Mouse (Mus musculus): ENCODE measurements at regions not wholly inside any gene's neighbourhood (a gene's known extent, or its start where the extent isn't known, plus 50 kb on each side); places are given as distances from the start of the nearest gene placed in this dataset.

DNA sequence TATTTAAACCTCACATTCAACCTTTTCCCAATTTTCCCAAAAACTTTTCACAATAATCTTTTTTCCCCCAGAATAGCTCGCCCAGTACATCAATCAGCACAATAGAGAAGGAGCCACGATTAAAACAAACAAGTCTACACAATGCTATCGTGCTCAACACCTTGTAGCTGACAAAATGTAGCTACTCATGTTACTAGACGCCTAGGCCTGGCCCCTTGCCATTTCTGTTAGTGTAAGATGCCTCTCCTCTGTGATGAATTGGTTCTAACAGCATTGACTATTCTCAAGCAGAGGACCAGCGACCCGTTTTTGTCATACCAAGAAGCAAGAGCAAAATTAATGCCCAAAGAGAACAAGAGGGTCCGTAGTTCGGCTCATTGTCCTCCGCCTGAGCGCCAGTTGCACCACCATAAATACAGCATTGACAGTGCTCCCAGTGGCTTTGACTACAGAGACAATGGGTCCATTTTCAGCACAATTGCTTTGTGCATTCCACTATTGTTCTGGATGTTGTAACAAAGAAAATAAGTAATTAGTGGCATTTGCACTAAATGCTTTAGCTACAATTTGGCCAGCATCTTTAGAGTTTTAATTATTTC lies 578.7 kb upstream of the Igfbp7 start:
- no peak for TF ChIP-seq POLR2A (IDR thresholded peaks at IDR 0.05; ENCODE audit: insufficient read depth, low read length)
- TF ChIP-seq EP300 (IDR thresholded peaks at IDR 0.05; ENCODE audit: insufficient read depth, low read depth, low read length) = no peak
